ENCODE assay signal across 15 mouse cellular contexts in genomic region chr13:8406020-8406419, GRCm38 (mm10).
DNase-seq lines count a peak whose midpoint lies in the region; ATAC-seq and TF ChIP-seq lines count a peak whose summit lies in the region.
"Had no signal": no experiment of that assay in that cellular context is flagged by ENCODE, and none has a peak within 500 bp of the region (broad histone marks: within the 10 kb centered on the region; RNA-seq: fewer than 3 reads in every experiment).

No protein-coding gene starts in this region.

- intact Hi-C loops in left cerebral cortex, postnatal 25 days (cut with DNase I), result no loop called here

- H3K9ac ChIP-seq in intestine, postnatal 0 days (ENCODE audit: low read depth, low read length), result no peak overlapping the region
- H3K9ac ChIP-seq: hindbrain, embryonic 15.5 days; liver, embryonic 14.5 days; midbrain, embryonic 15.5 days had no signal

- H3K27me3 ChIP-seq in intestine, postnatal 0 days (replicated peaks; ENCODE audit: control insufficient read depth, insufficient read depth, low read length), result no peaks in the 10 kb centered on the region
- H3K27me3 ChIP-seq: hindbrain, embryonic 15.5 days; midbrain, embryonic 15.5 days had no signal

- TF ChIP-seq CTCF in intestine, postnatal 0 days (IDR thresholded peaks at IDR 0.05; ENCODE audit: low read depth), result no peak

- WGBS in intestine, postnatal 0 days, result 25% methylated on average over 6 of the region's 6 CpGs

- no peaks in the 10 kb centered on the region for H3K36me3 ChIP-seq in intestine, postnatal 0 days (ENCODE audit: control insufficient read depth, insufficient read depth)
- H3K36me3 ChIP-seq: hindbrain, embryonic 15.5 days; limb, embryonic 10.5 days; midbrain, embryonic 15.5 days had no signal

- DNase-seq in adrenal gland, adult 2 months, result peak; percentile 1
- DNase-seq in adrenal gland, postnatal 36 days, result no peak
- peak; percentile 15 for DNase-seq in embryo, embryonic 10.5 days (ENCODE audit: low spot score)
- peak; percentile 20 to 50 for DNase-seq in left cerebral cortex, postnatal 25 days (ENCODE audit: low spot score in 2 of 2)
- no peak for DNase-seq in lung, postnatal 14 days
- no peak for DNase-seq in retina, postnatal 1 day
- DNase-seq in gastrocnemius, postnatal 4 days (ENCODE audit: low spot score in 2 of 2), result no peak
- DNase-seq: adrenal gland, postnatal 25 days; cerebellum, adult 18-20 months; gastrocnemius, adult 2 months had no signal

- no peaks in the 10 kb centered on the region for H3K4me1 ChIP-seq in intestine, postnatal 0 days (replicated peaks; ENCODE audit: control insufficient read depth, insufficient read depth, low read length)
- H3K4me1 ChIP-seq: hindbrain, embryonic 15.5 days; limb, embryonic 10.5 days; midbrain, embryonic 15.5 days had no signal

- H3K27ac ChIP-seq in intestine, postnatal 0 days (ENCODE audit: low read depth, low read length), result no peak overlapping the region
- H3K27ac ChIP-seq: gastrocnemius, adult 2 months; hindbrain, embryonic 15.5 days; limb, embryonic 10.5 days; liver, embryonic 14.5 days; midbrain, embryonic 15.5 days had no signal

- 0 out of 2 replicates have a peak, but pooled peaks have one; percentile 8 for ATAC-seq in intestine, postnatal 0 days
- ATAC-seq: midbrain, embryonic 15.5 days had no signal

- no peak overlapping the region for H3K4me2 ChIP-seq in intestine, postnatal 0 days (replicated peaks; ENCODE audit: low read depth)
- H3K4me2 ChIP-seq: hindbrain, embryonic 15.5 days; midbrain, embryonic 15.5 days had no signal

- H3K4me3 ChIP-seq in intestine, postnatal 0 days (ENCODE audit: low read depth, low read length), result no peak overlapping the region
- H3K4me3 ChIP-seq: gastrocnemius, adult 2 months; hindbrain, embryonic 15.5 days; limb, embryonic 10.5 days; midbrain, embryonic 15.5 days had no signal

- H3K9me3 ChIP-seq in intestine, postnatal 0 days (ENCODE audit: control insufficient read depth), result no peaks in the 10 kb centered on the region
- H3K9me3 ChIP-seq: hindbrain, embryonic 15.5 days; limb, embryonic 10.5 days; midbrain, embryonic 15.5 days had no signal

Comparison
In these comparisons a context has a peak if more than half of its experiments do, and no peak if none do; other contexts are left out.
1. DNase-seq: peak in adrenal gland, adult 2 months (single experiment), embryo, embryonic 10.5 days (single experiment) and left cerebral cortex, postnatal 25 days (2 of 2); none in adrenal gland, postnatal 36 days (0 of 2), lung, postnatal 14 days (single experiment), retina, postnatal 1 day (single experiment) and gastrocnemius, postnatal 4 days (0 of 2).